Mouse (Mus musculus) cerebellum, adult 18-20 months (tissue): ENCODE data around the gene Btbd11.

ENCODE experiments used
- DNase-seq, 2 experiments: peaks; one replicate each; pipeline ENCODE4 v3.0.0; 2021

Btbd11 gene

GRCm38 (mm10) chr10:85598603-85599542 is 212.3 kb downstream of the Btbd11 start:
- DNase-seq = peak in 1 of 2 experiments; percentile 25

- DNase-seq = no peak
Measured at GRCm38 (mm10) chr10:85602546-85602945, 215.9 kb downstream of the Btbd11 start.

DNA sequence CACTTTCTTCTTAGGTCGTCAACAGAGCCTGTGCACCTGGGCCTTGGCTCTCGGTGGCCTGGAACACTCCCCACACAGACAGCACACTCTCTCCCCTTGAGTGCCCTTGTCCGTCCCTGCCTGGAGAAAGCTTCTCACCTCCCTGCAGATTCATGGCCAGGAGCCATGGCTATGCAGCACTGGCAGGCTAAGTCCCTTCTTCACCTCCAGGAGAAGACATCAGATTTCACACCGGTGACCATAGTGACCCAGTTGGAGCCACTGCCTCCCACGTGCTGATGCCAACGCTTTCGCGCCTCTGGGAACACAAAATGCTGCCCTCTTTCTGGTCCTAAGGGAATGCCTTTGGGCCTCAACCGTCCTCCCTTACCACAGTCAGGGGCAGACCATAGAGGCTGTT is 217.9 kb downstream of the Btbd11 start:
- peak; percentile 30 to 52 for DNase-seq

GRCm38 (mm10) chr10:85608550-85609278 is 222.1 kb downstream of the Btbd11 start:
- DNase-seq = peak; percentile 50 to 55

GRCm38 (mm10) chr10:85617080-85617479 is 230.5 kb downstream of the Btbd11 start:
- no peak for DNase-seq

- no peak for DNase-seq
Measured at GRCm38 (mm10) chr10:85617501-85618417, 231.1 kb downstream of the Btbd11 start.

DNA sequence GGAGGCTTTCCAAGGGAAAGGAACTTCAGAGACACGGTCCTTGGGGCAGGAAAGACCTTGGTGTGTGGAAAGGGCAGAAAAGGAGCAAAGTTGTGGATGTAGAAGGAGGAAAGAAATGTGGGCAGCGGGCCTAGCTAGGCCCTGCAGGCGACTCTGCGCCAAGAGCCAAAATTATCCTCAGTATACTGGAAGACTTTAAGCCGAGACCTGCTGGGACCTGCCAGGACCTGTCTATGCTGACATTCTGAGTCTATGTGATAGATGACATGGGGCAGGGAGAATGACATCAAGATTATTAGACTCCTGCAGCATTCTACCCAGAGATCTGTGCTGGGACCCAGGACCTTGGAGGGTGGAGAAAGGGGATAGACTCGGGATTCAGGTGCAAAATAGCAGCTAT is 234.5 kb downstream of the Btbd11 start:
- no peak for DNase-seq

- peak; percentile 73 to 78 for DNase-seq
Measured at GRCm38 (mm10) chr10:85624504-85625169, 238.0 kb downstream of the Btbd11 start.

GRCm38 (mm10) chr10:85625170-85625686 is 238.6 kb downstream of the Btbd11 start:
- peak in 1 of 2 experiments; percentile 15 for DNase-seq

DNA sequence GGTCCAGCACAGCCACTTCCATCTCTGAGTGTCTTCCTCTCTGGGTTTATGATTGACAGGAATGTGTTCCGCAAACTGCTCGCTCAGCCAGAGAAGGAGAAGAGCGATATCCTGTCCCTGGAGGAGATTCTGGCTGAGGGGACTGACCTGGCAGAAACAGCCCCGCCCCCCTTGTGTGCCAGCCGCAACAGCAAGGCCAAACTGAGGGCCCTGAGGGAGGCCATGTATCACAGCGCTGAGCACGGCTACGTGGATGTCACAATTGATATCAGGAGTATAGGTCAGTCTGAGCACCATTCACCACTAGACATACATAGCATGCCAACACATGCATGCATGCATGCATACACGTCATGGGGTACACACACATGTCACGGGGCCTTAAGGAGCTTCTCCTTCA is 245.4 kb downstream of the Btbd11 start:
- no peak for DNase-seq

DNA sequence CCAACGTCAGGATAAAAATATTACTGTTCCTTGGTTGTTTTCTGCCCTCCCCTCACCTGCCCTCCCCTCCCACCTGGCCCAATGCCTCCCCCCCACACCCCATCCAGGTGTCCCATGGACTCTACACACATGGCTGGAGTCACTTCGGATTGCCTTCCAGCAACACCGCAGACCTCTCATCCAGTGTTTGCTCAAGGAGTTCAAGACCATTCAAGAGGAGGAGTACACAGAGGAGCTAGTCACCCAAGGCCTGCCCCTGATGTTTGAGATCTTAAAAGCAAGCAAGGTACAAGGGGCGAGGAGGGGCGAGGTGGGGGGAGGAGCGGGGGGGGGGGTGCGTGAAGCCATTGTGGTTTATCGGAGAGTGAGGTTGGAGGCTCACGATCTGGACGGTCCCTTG is 247.0 kb downstream of the Btbd11 start:
- no peak for DNase-seq

- DNase-seq = no peak
Measured at GRCm38 (mm10) chr10:85637580-85637979, 251.0 kb downstream of the Btbd11 start.

DNA sequence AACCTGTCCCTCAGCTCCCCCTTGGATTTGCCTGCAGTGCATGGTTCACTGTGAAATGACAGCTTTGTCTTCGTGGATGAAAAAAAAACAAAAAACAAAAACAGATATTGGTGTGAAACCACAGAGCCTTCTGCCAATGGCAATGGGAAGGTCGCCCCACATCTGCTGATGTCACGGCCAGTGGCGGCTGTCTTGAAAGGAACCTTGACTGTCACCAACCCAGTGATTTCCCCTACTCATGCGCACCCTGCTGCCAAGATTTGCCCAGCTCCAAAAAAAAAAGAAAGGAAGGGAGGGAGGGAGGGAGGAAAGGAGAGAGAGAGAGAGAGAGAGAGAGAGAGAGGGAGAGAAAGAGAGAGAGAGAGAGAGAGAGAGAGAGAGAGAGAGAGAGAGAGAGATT is 251.5 kb downstream of the Btbd11 start:
- no peak for DNase-seq

- DNase-seq = no peak
Measured at GRCm38 (mm10) chr10:85639581-85639980, 253.0 kb downstream of the Btbd11 start.

- DNase-seq = no peak
Measured at GRCm38 (mm10) chr10:85640408-85640807, 253.8 kb downstream of the Btbd11 start.

DNA sequence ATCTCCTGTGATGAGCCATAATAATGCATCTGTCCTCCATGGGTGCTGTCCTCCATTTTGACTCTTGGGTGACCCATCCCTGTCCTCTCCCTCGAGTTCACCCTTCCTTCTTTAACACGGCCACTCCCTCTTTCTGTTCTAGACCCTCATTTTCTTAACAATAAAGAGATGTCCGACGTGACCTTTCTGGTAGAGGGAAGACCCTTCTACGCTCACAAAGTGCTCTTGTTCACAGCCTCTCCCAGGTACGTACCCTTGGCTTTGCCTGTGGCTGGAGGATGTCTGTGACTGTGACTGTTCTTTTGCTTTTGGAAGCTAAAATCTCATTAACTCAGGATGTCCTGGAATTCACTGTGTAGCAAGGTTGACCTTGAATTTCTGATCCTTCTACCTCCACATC is 258.7 kb downstream of the Btbd11 start:
- DNase-seq = no peak

- DNase-seq = peak; percentile 45 to 46
Measured at GRCm38 (mm10) chr10:85651706-85652105, 265.1 kb downstream of the Btbd11 start.

- no peak for DNase-seq
Measured at GRCm38 (mm10) chr10:85655881-85656280, 269.3 kb downstream of the Btbd11 start.

DNA sequence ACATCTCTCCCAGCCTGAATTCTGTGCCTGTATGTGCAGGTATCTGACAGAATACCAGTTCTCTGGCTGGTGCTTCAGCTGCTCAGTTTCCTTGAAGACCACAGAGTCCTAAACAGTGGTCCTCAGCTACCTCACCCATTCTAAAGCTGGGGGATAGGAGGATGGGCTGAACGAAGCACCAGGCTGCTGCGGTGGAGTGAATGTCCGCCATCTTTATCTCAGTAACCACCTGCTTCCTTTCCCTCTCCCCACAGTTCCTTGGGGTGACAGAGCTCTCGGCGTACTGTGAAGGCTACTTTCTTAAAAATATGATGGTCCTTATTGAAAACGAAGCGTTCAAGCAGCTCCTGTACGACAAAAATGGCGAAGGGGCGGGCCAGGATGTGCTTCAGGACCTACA is 271.3 kb downstream of the Btbd11 start:
- DNase-seq = no peak

- no peak for DNase-seq
Measured at GRCm38 (mm10) chr10:85673512-85673921, 286.9 kb downstream of the Btbd11 start.

- peak; percentile 45 to 52 for DNase-seq
Measured at GRCm38 (mm10) chr10:85678635-85679034, 292.0 kb downstream of the Btbd11 start.

- DNase-seq = no peak
Measured at GRCm38 (mm10) chr10:85682446-85682845, 295.8 kb downstream of the Btbd11 start.
